Mouse (Mus musculus) CD4-positive, CD25-positive, alpha-beta regulatory T cell, adult 4 months (primary cell): Measurements from ENCODE around the gene Lpp. TPM values are rescaled to one million over a fixed set of nuclear protein-coding genes. Genes with fewer than 3 reads are reported as not detected.

Experiments used
- ATAC-seq: one replicate; pipeline ENCODE4 v1.8.0; 2017
- polyA plus RNA-seq, 2 experiments: library from polyadenylated mRNA; unstranded; fragments of 100-300 nt; shearing (Covaris generic); gene quantifications; one replicate each; pipeline ENCODE4 v1.2.1; 2017

Gene Lpp
- polyA plus RNA-seq, 2 experiments from 2014 or later, result 22.3 to 28.2 TPM

- no peak for ATAC-seq
Measured at GRCm38 (mm10) chr16:24819127-24819526, 425.8 kb downstream of the Lpp start.

GRCm38 (mm10) chr16:24822182-24822875 is 429.0 kb downstream of the Lpp start:
- no peak for ATAC-seq

GRCm38 (mm10) chr16:24822918-24823317 is 429.6 kb downstream of the Lpp start:
- no peak for ATAC-seq

GRCm38 (mm10) chr16:24826390-24826789 is 433.1 kb downstream of the Lpp start:
- ATAC-seq, result peak; percentile 46

- no peak for ATAC-seq
Measured at GRCm38 (mm10) chr16:24828207-24828803, 435.0 kb downstream of the Lpp start.

- peak; percentile 75 for ATAC-seq
Measured at GRCm38 (mm10) chr16:24829860-24830259, 436.6 kb downstream of the Lpp start.

GRCm38 (mm10) chr16:24830939-24831338 is 437.6 kb downstream of the Lpp start:
- ATAC-seq, result no peak

GRCm38 (mm10) chr16:24833221-24833620 is 439.9 kb downstream of the Lpp start:
- no peak for ATAC-seq

- ATAC-seq, result no peak
Measured at GRCm38 (mm10) chr16:24834536-24834935, 441.2 kb downstream of the Lpp start.

GRCm38 (mm10) chr16:24836550-24836949 is 443.2 kb downstream of the Lpp start:
- peak; percentile 67 for ATAC-seq

GRCm38 (mm10) chr16:24839018-24839417 is 445.7 kb downstream of the Lpp start:
- ATAC-seq, result no peak

- peak; percentile 62 for ATAC-seq
Measured at GRCm38 (mm10) chr16:24840073-24840472, 446.8 kb downstream of the Lpp start.

- ATAC-seq, result no peak
Measured at GRCm38 (mm10) chr16:24846141-24846540, 452.8 kb downstream of the Lpp start.

- peak; percentile 46 for ATAC-seq
Measured at GRCm38 (mm10) chr16:24859509-24860140, 466.3 kb downstream of the Lpp start.

GRCm38 (mm10) chr16:24860445-24860844 is 467.1 kb downstream of the Lpp start:
- peak; percentile 80 for ATAC-seq

GRCm38 (mm10) chr16:24861374-24861773 is 468.1 kb downstream of the Lpp start:
- ATAC-seq, result peak; percentile 28

- peak; percentile 85 for ATAC-seq
Measured at GRCm38 (mm10) chr16:24874235-24874634, 480.9 kb downstream of the Lpp start.

GRCm38 (mm10) chr16:24875661-24876060 is 482.4 kb downstream of the Lpp start:
- no peak for ATAC-seq

GRCm38 (mm10) chr16:24878977-24879376 is 485.7 kb downstream of the Lpp start:
- no peak for ATAC-seq

GRCm38 (mm10) chr16:24880698-24881097 is 487.4 kb downstream of the Lpp start:
- ATAC-seq, result no peak

- no peak for ATAC-seq
Measured at GRCm38 (mm10) chr16:24881981-24882775, 488.9 kb downstream of the Lpp start.

GRCm38 (mm10) chr16:24884017-24884416 is 490.7 kb downstream of the Lpp start:
- no peak for ATAC-seq

- ATAC-seq, result no peak
Measured at GRCm38 (mm10) chr16:24886346-24886745, 493.0 kb downstream of the Lpp start.
